Mouse (Mus musculus) heart, embryonic 16.5 days (tissue): ENCODE results near the gene Gm49510. TPM values are rescaled to one million over a fixed set of nuclear protein-coding genes. Genes with fewer than 3 reads are reported as not detected.

Experiments used
- ATAC-seq: fragments of 200-750 bp; cut with Nextera tagmentation; replicated peaks from 2 replicates; pipeline ENCODE4 v1.8.0; 2017; ENCODE audit warnings: moderate number of reproducible peaks; ENCODE audit not compliant: insufficient read depth, low FRiP score; ENCODE audit errors: extremely low read depth
- H3K27ac ChIP-seq: fragments of 300-500 bp; sonication (generic); 2 replicates; pipeline ENCODE4 v1.5.1; 2014; ENCODE audit warnings: mild to moderate bottlenecking, low read length, control low read depth, moderate library complexity
- H3K27me3 ChIP-seq: fragments of 300-500 bp; sonication (generic); 2 replicates; pipeline ENCODE4 v1.6.1; 2014; ENCODE audit warnings: low read length, mixed read lengths; ENCODE audit not compliant: control insufficient read depth, insufficient read depth
- H3K36me3 ChIP-seq: fragments of 300-500 bp; sonication (generic); 2 replicates; pipeline ENCODE4 v1.6.1; 2014; ENCODE audit not compliant: control insufficient read depth, insufficient read depth
- H3K4me1 ChIP-seq: fragments of 300-500 bp; sonication (generic); 2 replicates; pipeline ENCODE4 v1.6.1; 2014; ENCODE audit warnings: low read length, mixed read lengths; ENCODE audit not compliant: control insufficient read depth, insufficient read depth
- H3K4me2 ChIP-seq: fragments of 300-500 bp; sonication (generic); 2 replicates; pipeline ENCODE4 v1.6.1; 2014; ENCODE audit warnings: low read depth, mild to moderate bottlenecking, control low read depth, low read length
- H3K4me3 ChIP-seq: fragments of 300-500 bp; sonication (generic); 2 replicates; pipeline ENCODE4 v1.5.1; 2014; ENCODE audit warnings: mild to moderate bottlenecking, control low read depth, low read length
- H3K9ac ChIP-seq: fragments of 300-500 bp; sonication (generic); 2 replicates; pipeline ENCODE4 v1.6.1; 2014; ENCODE audit warnings: low read length, control low read depth
- H3K9me3 ChIP-seq: fragments of 300-500 bp; sonication (generic); replicated peaks from 2 replicates; pipeline ENCODE4 v1.6.1; 2016; ENCODE audit warnings: low read length; ENCODE audit not compliant: control insufficient read depth
- WGBS: fragments of 180-500 bp; shearing (Covaris S2); extraction: QIAGEN DNeasy Blood & Tissue Kit; methylation state at CpG from one replicate; pipeline ENCODE4 v1.1.7; 2014; 5-methylcytosine and 5-hydroxymethylcytosine counted together
- polyA plus RNA-seq: library from polyadenylated mRNA; unstranded; fragments of >200 nt; fragmentation: Nextera tagmentation; extraction: Ambion mirVana; gene quantifications from 2 replicates; pipeline ENCODE4 v1.2.1, GENCODE M21; 2015

Gm49510 gene
- polyA plus RNA-seq, 1 experiment from 2014 or later, result 0.20 TPM

DNA sequence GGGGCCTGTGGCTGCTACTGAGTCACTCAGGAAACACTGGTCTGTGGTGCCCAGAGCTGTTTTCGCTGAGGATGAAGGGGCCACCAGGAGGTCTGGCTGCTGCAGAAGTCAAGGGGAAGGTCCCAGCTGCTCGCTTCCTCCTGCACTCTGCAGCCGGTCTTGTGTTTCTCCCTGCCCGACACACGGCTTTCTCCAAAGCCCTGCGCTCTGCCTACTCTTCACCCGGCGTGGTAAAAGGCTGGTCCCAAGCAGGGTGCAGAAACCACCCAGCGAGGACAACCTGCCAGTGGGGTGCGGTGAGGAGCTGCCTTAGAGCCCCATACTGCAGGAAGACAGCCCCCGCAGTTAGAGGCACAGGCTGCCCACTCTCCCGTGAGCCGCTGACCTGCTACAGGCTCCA is 4.7 kb upstream of the Gm49510 start:
- no peaks in the 10 kb centered on the region for H3K27me3 ChIP-seq
- H3K4me2 ChIP-seq, result no peak overlapping the region
- H3K4me3 ChIP-seq, result no peak overlapping the region
- peak overlapping the region; percentile 33 for H3K27ac ChIP-seq
- H3K9ac ChIP-seq, result no peak overlapping the region
- 59% methylated on average over 13 of the region's 13 CpGs for WGBS
- H3K36me3 ChIP-seq, result peaks cover 11% of the 10 kb centered on the region
- H3K9me3 ChIP-seq, result no peaks in the 10 kb centered on the region
- peaks cover 48% of the 10 kb centered on the region for H3K4me1 ChIP-seq
- ATAC-seq, result no peak

DNA sequence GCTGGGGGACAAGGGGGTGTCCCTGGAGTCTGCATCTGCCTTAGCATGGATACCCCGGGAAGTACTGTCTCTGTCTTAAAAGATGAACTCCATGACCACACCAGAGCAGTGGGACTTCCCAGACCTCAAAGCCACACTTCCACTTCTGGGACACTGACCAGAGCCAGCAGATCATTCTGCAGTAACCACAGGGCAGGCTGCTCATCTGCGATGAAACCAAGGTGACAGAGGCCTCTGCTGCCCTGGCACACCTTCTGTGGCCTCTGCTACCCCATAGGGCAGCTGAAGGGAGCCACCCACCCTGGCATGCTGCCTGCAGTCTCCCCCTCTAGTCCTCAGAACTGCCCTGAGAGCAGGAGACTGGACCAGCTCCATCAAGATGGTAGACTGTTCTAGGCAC is 3.7 kb upstream of the Gm49510 start:
- peak overlapping the region; percentile 9; the same call in 1 of the 2 replicates for H3K27ac ChIP-seq
- H3K9ac ChIP-seq, result no peak overlapping the region
- H3K27me3 ChIP-seq, result no peaks in the 10 kb centered on the region
- peaks cover 11% of the 10 kb centered on the region for H3K36me3 ChIP-seq
- no peaks in the 10 kb centered on the region for H3K9me3 ChIP-seq
- no peak for ATAC-seq
- H3K4me2 ChIP-seq, result no peak overlapping the region
- H3K4me1 ChIP-seq, result peaks cover 51% of the 10 kb centered on the region
- no peak overlapping the region for H3K4me3 ChIP-seq
- 62% methylated on average over 2 of the region's 2 CpGs for WGBS

DNA sequence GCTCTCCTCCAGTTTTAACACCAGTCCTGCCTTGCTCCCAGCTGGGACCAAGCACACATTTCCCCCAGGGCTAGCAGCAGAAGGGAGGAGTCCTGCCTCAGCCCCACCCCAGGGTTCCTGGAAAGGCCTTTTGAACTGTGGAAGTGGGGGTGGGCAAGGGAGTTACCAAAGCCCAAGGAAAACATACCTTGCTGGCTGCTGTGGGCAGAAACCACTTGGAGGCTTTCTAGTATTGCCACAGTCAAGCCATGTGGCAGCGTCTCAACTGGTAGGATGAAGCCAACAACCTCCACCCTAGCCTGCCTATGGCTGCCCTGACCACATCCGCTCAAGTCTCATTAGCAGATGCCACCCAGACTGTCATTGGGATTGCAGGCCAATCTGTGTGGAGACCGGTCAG is 3.3 kb upstream of the Gm49510 start:
- H3K27me3 ChIP-seq, result no peaks in the 10 kb centered on the region
- no peak overlapping the region for H3K4me3 ChIP-seq
- no peak for ATAC-seq
- H3K4me1 ChIP-seq, result peaks cover 55% of the 10 kb centered on the region
- peaks cover 9% of the 10 kb centered on the region for H3K36me3 ChIP-seq
- peak overlapping the region; percentile 9; the same call in 1 of the 2 replicates for H3K27ac ChIP-seq
- WGBS, result 81% methylated on average over 3 of the region's 3 CpGs
- no peaks in the 10 kb centered on the region for H3K9me3 ChIP-seq
- no peak overlapping the region for H3K9ac ChIP-seq
- no peak overlapping the region for H3K4me2 ChIP-seq

DNA sequence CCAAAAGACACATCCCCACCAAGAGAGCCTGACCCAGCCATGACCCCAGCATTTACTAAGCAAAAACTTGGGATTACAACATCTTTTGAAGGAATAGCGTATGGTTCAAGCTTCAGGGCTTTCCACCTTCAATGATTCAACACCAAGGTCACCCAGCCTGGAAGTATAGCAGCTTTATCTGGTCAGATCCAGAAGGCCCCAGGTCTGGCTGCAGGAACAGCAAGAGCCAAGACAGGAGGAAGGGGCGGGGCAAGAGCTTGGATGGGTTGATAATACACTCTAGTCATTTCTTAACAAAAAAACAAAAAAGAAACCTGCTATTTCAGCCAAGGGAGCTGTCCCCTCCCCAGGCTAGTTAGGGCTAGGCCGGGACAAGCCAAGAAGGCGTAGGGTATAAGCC is 2.0 kb upstream of the Gm49510 start:
- Histone ChIP-seq H3K27me3 (no peaks in the 10 kb centered on the region), H3K9me3 (no peaks in the 10 kb centered on the region), H3K4me3 (no peak overlapping the region), H3K4me2 (no peak overlapping the region), H3K4me1 (peaks cover 52% of the 10 kb centered on the region), H3K36me3 (0 out of 2 replicates have a peak, but pooled peaks cover 4% of the 10 kb centered on the region), H3K9ac (no peak overlapping the region), H3K27ac (no peak overlapping the region)
- WGBS, result 84% methylated on average over 4 of the region's 4 CpGs
- no peak for ATAC-seq

DNA sequence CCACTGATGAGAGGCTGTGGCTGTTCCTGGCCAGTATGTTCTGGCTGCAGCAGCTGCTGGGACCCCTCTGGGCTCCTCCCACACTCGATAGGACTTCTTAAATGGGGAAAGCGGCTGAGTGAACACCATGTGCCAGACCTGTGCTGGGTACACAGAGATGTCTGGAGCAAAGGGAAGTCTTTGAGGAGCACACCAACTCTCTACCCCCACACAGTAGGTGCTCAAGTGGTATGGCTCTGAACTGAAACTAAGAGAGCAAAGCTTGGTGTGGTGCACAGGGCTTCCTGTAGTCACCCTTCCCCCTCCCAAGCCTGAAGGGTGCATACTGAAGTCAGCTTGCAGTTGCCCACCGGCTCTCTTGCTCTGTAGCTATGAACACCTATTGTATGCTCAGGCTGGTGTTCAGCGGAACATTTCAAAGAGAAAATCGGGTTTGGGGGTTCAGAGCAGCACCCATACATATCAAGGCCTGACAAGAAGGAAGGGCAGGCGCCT is 913 bp upstream of the Gm49510 start:
- Histone ChIP-seq H3K4me3 (peak overlapping the region; percentile 10; the same call in 1 of the 2 replicates), H3K27ac (peak overlapping the region; percentile 60), H3K9ac (peak overlapping the region; percentile 17; the same call in 1 of the 2 replicates), H3K4me2 (peak overlapping the region; percentile 89), H3K27me3 (no peaks in the 10 kb centered on the region), H3K9me3 (no peaks in the 10 kb centered on the region), H3K4me1 (peaks cover 49% of the 10 kb centered on the region), H3K36me3 (0 out of 2 replicates have a peak, but pooled peaks cover 3% of the 10 kb centered on the region)
- ATAC-seq, result no peak; the same call in 1 of the 2 replicates
- 40% methylated on average over 6 of the region's 6 CpGs for WGBS

DNA sequence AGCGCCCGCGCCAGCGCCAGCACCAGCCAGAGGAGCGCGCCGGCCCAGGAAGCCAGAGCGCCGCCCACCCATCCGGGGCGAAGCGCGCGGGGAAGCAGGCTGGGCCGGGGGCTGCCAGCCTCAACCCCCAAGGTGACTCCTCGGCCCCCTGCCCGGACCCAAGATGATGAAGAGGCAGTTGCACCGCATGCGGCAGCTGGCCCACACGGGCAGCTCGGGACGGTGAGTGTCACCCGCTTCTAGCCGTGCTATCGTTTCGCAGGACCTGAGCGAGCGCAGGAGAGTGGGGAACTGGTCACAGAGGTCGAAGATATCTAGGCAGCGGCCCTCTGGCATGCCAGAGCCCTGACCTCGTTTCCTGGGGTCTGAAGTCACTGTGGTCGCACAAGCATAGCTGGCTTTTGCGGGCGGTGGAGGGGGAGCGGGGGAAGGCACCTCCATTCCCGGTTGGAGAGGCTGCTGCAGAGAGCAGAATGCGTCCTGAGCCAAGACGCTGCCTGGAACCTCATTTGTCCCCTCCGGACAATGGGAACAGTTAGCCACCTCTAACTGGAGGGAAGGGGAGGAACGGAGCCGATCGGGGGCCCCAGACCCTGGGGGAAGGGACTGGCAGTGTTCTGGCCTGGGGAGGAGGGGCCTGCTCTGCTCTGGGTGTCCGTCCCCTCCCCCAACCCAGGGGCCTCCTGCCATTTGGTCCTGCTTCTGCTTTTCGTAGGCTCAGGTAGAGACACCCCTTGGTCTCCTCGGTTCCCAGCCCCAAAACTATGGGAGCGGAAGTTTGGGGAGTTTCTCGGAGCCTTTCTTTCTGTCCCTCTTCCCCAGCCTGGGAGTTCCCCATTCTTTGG is 495 bp downstream of the Gm49510 start, which contains the start of gene Sh3bp1:
Gene Sh3bp1, plus strand, starts transcription at position 29 of the 845 bp plus-strand sequence.
- Histone ChIP-seq H3K4me2 (peak within 1 kb of the TSS; percentile 89), H3K27me3 (no peaks in the 10 kb centered on the region), H3K36me3 (peaks cover 4% of the 10 kb centered on the region; the same call in 1 of the 2 replicates), H3K9me3 (no peaks in the 10 kb centered on the region), H3K27ac (peak within 1 kb of the TSS; percentile 80), H3K4me3 (peak within 1 kb of the TSS; percentile 83), H3K9ac (peak within 1 kb of the TSS; percentile 86), H3K4me1 (peaks cover 41% of the 10 kb centered on the region)
- WGBS, result 1% methylated on average over 47 of the region's 47 CpGs
- ATAC-seq, result peak; percentile 68

DNA sequence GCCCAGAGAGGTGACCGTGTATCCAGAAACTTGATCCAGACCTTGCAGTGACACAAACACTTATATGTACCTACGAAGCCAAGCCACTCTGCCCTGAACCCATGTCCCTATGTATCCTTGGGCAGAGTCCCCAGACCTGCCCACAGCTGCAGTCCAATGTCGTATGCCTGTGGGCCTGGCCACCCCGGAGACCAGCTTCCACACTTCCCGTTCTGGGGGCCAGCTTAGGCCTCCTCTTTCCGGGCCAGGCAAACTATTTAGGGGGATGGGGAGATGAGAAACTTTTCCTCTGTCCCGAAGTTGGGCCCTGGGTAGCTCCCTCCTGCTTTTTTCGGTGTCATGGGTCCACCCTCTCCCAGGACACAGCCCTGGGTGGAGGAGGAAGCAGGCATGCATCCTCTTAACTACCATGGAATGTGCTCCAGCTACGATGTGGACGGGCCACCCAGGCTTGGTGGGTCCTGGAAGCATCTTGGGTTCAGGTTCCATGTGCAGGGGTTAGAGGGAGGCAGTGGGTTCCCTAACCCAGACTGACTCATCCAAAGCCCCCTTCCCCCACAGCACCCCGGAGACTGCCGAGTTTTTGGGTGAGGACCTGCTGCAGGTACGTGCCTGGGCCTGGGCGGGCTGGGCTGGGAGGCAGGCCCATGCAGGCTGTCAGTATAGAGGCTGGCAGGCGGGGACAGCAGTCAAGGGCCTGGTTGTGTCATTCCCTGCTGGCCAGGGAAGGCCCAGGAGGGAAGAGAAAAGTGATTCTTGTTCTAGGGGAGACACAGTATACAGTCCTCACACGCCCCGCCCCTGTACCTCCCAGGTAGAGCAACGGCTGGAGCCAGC is 1.3 kb downstream of the Gm49510 start:
- Histone ChIP-seq H3K4me1 (peaks cover 41% of the 10 kb centered on the region), H3K9me3 (no peaks in the 10 kb centered on the region), H3K27ac (peak overlapping the region; percentile 80), H3K27me3 (no peaks in the 10 kb centered on the region), H3K9ac (peak overlapping the region; percentile 86), H3K4me3 (peak overlapping the region; percentile 83), H3K4me2 (peak overlapping the region; percentile 89), H3K36me3 (peaks cover 6% of the 10 kb centered on the region; the same call in 1 of the 2 replicates)
- 21% methylated on average over 18 of the region's 18 CpGs for WGBS
- no peak for ATAC-seq

DNA sequence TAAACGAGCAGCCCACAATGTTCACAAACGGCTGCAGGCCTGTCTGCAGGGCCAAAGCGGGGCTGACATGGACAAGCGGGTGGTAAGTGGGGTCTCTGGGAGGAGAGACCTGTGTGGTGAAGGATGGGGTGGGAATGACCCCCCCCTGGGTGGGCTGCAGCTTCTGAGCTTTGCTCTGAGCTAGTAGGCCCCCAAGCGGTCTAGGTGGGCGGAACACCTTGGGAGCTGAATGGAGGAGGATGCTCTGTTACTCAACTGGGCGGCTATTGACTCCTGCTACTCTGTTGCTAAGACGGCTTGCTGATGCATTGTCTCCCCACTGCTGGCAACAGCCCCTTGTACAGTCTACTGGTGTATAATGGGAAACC is 1.9 kb downstream of the Gm49510 start:
- Histone ChIP-seq H3K4me1 (peaks cover 39% of the 10 kb centered on the region), H3K4me3 (peak overlapping the region; percentile 83)

More for the DNA sequence above, 1.9 kb downstream of the Gm49510 start:
- no peak for ATAC-seq
- Histone ChIP-seq H3K9me3 (no peaks in the 10 kb centered on the region), H3K4me2 (peak overlapping the region; percentile 89), H3K9ac (peak overlapping the region; percentile 86), H3K27ac (peak overlapping the region; percentile 80; the same call in 1 of the 2 replicates), H3K36me3 (peaks cover 10% of the 10 kb centered on the region), H3K27me3 (no peaks in the 10 kb centered on the region)
- 62% methylated on average over 8 of the region's 8 CpGs for WGBS
